Mouse (Mus musculus): Measurements from ENCODE around the gene Olfr459. TPM values are rescaled to one million over a fixed set of nuclear protein-coding genes. Genes with fewer than 3 reads are reported as not detected.

Gene Olfr459
- total RNA-seq, 2 experiments from 2014 or later = not detected

Other genes starting within 250 kb of the Olfr459 start
- gene Ephb6, start 169.7 kb downstream of the Olfr459 start, total RNA-seq (2021) = 1 to 10 TPM; 1.1 to 1.3 TPM
- not detected for gene Trpv6, start 138.8 kb downstream of the Olfr459 start, total RNA-seq (2021)
- gene Trpv5, start 94.4 kb downstream of the Olfr459 start, total RNA-seq (2021) = not detected
- not detected for gene Llcfc1, start 90.7 kb downstream of the Olfr459 start, total RNA-seq (2021)
- gene Kel, start 70.8 kb downstream of the Olfr459 start, total RNA-seq (2021) = not detected
- not detected for gene Pip, start 72.4 kb upstream of the Olfr459 start, total RNA-seq (2021)
- gene Sval2, start 77.8 kb upstream of the Olfr459 start, total RNA-seq (2021) = not detected
- gene Sval1, start 176.5 kb upstream of the Olfr459 start, total RNA-seq (2021) = not detected
- not detected for gene Sval3, start 193.0 kb upstream of the Olfr459 start, total RNA-seq (2021)